Mouse (Mus musculus) liver, embryonic 15.5 days (tissue): ENCODE measurements around the gene Bsn. TPM values are rescaled to one million over a fixed set of nuclear protein-coding genes. Genes with fewer than 3 reads are reported as not detected.

Experiments used
- ATAC-seq: fragments of 200-750 bp; cut with Nextera tagmentation; 2 replicates; pipeline ENCODE4 v1.8.0; 2017; ENCODE audit warnings: moderate number of reproducible peaks, mild to moderate bottlenecking, moderate library complexity; ENCODE audit not compliant: insufficient read depth
- H3K27ac ChIP-seq: fragments of 300-500 bp; sonication (generic); replicated peaks from 2 replicates; pipeline ENCODE4 v1.5.1; 2015; ENCODE audit warnings: mild to moderate bottlenecking, inconsistent platforms
- H3K27me3 ChIP-seq: fragments of 300-500 bp; sonication (generic); 2 replicates; pipeline ENCODE4 v1.6.1; 2015; ENCODE audit warnings: mild to moderate bottlenecking, inconsistent platforms
- H3K36me3 ChIP-seq: fragments of 300-500 bp; sonication (generic); replicated peaks from 2 replicates; pipeline ENCODE4 v1.6.1; 2015; ENCODE audit warnings: moderate library complexity, mild to moderate bottlenecking, inconsistent platforms
- H3K4me1 ChIP-seq: fragments of 300-500 bp; sonication (generic); replicated peaks from 2 replicates; pipeline ENCODE4 v1.6.1; 2015; ENCODE audit warnings: inconsistent platforms
- H3K4me2 ChIP-seq: fragments of 300-500 bp; sonication (generic); 2 replicates; pipeline ENCODE4 v1.6.1; 2015; ENCODE audit warnings: moderate library complexity, mild to moderate bottlenecking, inconsistent platforms
- H3K4me3 ChIP-seq: fragments of 300-500 bp; sonication (generic); replicated peaks from 2 replicates; pipeline ENCODE4 v1.5.1; 2015; ENCODE audit warnings: mild to moderate bottlenecking, inconsistent platforms
- H3K9ac ChIP-seq: fragments of 300-500 bp; sonication (generic); 2 replicates; pipeline ENCODE4 v1.6.1; 2015; ENCODE audit warnings: moderate library complexity, mild to moderate bottlenecking, inconsistent platforms
- H3K9me3 ChIP-seq: fragments of 300-500 bp; sonication (generic); replicated peaks from 2 replicates; pipeline ENCODE4 v1.6.1; 2016; ENCODE audit warnings: inconsistent platforms
- WGBS: fragments of 180-500 bp; shearing (Covaris S2); methylation state at CpG from one replicate; pipeline ENCODE4 v1.1.7; 2015; ENCODE audit warnings: mixed read lengths; ENCODE audit not compliant: insufficient replicate concordance; 5-methylcytosine and 5-hydroxymethylcytosine counted together
- polyA plus RNA-seq: library from polyadenylated mRNA; unstranded; fragments of >200 nt; fragmentation: Nextera tagmentation; extraction: Ambion mirVana; gene quantifications from 2 replicates; pipeline ENCODE4 v1.2.1, GENCODE M21; 2015

Bsn gene
- polyA plus RNA-seq, 1 experiment from 2014 or later = 1.4 TPM

GRCm38 (mm10) chr9:108219766-108220379 lies 29.7 kb upstream of the Bsn start:
- H3K9me3 ChIP-seq = no peaks in the 10 kb centered on the region
- no peak for ATAC-seq
- WGBS = 76% methylated on average over 12 of the region's 12 CpGs
- no peak overlapping the region for H3K4me2 ChIP-seq
- no peaks in the 10 kb centered on the region for H3K27me3 ChIP-seq
- H3K4me1 ChIP-seq = peaks cover 6% of the 10 kb centered on the region; the same call in 1 of the 2 replicates
- no peak overlapping the region for H3K9ac ChIP-seq
- H3K27ac ChIP-seq = no peak overlapping the region
- H3K4me3 ChIP-seq = no peak overlapping the region
- H3K36me3 ChIP-seq = peaks cover 19% of the 10 kb centered on the region; the same call in 1 of the 2 replicates

- H3K9me3 ChIP-seq = no peaks in the 10 kb centered on the region
- WGBS = 76% methylated on average over 11 of the region's 11 CpGs
- no peak overlapping the region for H3K27ac ChIP-seq
- no peak overlapping the region for H3K4me2 ChIP-seq
- H3K9ac ChIP-seq = no peak overlapping the region
- no peak overlapping the region for H3K4me3 ChIP-seq
- H3K36me3 ChIP-seq = peaks cover 19% of the 10 kb centered on the region; the same call in 1 of the 2 replicates
- no peaks in the 10 kb centered on the region for H3K27me3 ChIP-seq
- no peak for ATAC-seq
- H3K4me1 ChIP-seq = peaks cover 4% of the 10 kb centered on the region; the same call in 1 of the 2 replicates
Observed at GRCm38 (mm10) chr9:108217936-108218543, 27.9 kb upstream of the Bsn start.

- no peak for ATAC-seq
- Histone ChIP-seq H3K4me3 (no peak overlapping the region), H3K27ac (no peak overlapping the region), H3K9ac (no peak overlapping the region), H3K27me3 (no peaks in the 10 kb centered on the region), H3K4me2 (no peak overlapping the region), H3K36me3 (peaks cover 19% of the 10 kb centered on the region; the same call in 1 of the 2 replicates), H3K9me3 (no peaks in the 10 kb centered on the region), H3K4me1 (0 out of 2 replicates have a peak, but pooled peaks cover 3% of the 10 kb centered on the region)
- WGBS = 72% methylated on average over 3 of the region's 3 CpGs
Observed at GRCm38 (mm10) chr9:108217406-108217805, 27.2 kb upstream of the Bsn start.

- H3K4me3 ChIP-seq = no peak overlapping the region
- H3K9ac ChIP-seq = no peak overlapping the region
- no peaks in the 10 kb centered on the region for H3K9me3 ChIP-seq
- no peaks in the 10 kb centered on the region for H3K27me3 ChIP-seq
- H3K4me1 ChIP-seq = no peaks in the 10 kb centered on the region
- H3K36me3 ChIP-seq = peaks cover 29% of the 10 kb centered on the region
- H3K27ac ChIP-seq = no peak overlapping the region
- WGBS = 62% methylated on average over 7 of the region's 7 CpGs
- no peak for ATAC-seq
- H3K4me2 ChIP-seq = no peak overlapping the region
Observed at GRCm38 (mm10) chr9:108213105-108213504, 22.9 kb upstream of the Bsn start.

- no peak for ATAC-seq
- WGBS = 63% methylated on average over 2 of the region's 2 CpGs
- no peak overlapping the region for H3K4me3 ChIP-seq
- H3K9me3 ChIP-seq = no peaks in the 10 kb centered on the region
- H3K4me1 ChIP-seq = no peaks in the 10 kb centered on the region
- no peak overlapping the region for H3K27ac ChIP-seq
- no peak overlapping the region for H3K9ac ChIP-seq
- H3K4me2 ChIP-seq = no peak overlapping the region
- peaks cover 30% of the 10 kb centered on the region for H3K36me3 ChIP-seq
- no peaks in the 10 kb centered on the region for H3K27me3 ChIP-seq
Observed at GRCm38 (mm10) chr9:108212426-108212825, 22.2 kb upstream of the Bsn start.

- Histone ChIP-seq H3K9ac (no peak overlapping the region), H3K4me3 (no peak overlapping the region), H3K27me3 (no peaks in the 10 kb centered on the region), H3K4me2 (no peak overlapping the region), H3K36me3 (peaks cover 23% of the 10 kb centered on the region), H3K9me3 (no peaks in the 10 kb centered on the region), H3K4me1 (peaks cover 15% of the 10 kb centered on the region), H3K27ac (no peak overlapping the region)
- 64% methylated on average over 3 of the region's 3 CpGs for WGBS
- ATAC-seq = no peak
Observed at GRCm38 (mm10) chr9:108205571-108205901, 15.4 kb upstream of the Bsn start.

- H3K4me1 ChIP-seq = peaks cover 19% of the 10 kb centered on the region
- H3K4me2 ChIP-seq = no peak overlapping the region
- H3K36me3 ChIP-seq = peaks cover 23% of the 10 kb centered on the region
- no peak overlapping the region for H3K4me3 ChIP-seq
- no peak overlapping the region for H3K27ac ChIP-seq
- no peak overlapping the region for H3K9ac ChIP-seq
- ATAC-seq = no peak
- H3K27me3 ChIP-seq = no peaks in the 10 kb centered on the region
- 69% methylated on average over 8 of the region's 8 CpGs for WGBS
- H3K9me3 ChIP-seq = no peaks in the 10 kb centered on the region
Observed at GRCm38 (mm10) chr9:108204884-108205570, 14.8 kb upstream of the Bsn start.

DNA sequence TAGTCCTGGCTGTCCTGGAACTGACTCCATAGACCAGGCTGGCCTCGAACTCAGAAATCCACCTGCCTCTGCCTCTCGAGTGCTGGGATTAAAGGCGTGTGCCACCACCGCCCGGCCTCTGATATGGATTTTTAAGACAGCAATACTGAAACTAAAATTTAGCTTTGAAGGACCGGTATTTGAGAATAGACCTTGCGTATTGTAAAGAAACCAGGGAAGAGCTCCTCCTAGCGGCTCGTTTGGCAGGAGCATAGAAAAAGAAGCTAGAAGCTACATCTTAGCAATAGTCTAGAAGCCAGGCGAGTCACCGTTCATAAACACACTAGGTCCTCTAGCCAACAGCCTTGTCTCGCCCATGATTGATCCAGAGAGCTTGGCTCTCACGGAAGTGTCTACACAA lies 12.8 kb upstream of the Bsn start:
- no peak for ATAC-seq
- no peaks in the 10 kb centered on the region for H3K27me3 ChIP-seq
- 19% methylated on average over 13 of the region's 13 CpGs for WGBS
- no peak overlapping the region for H3K9ac ChIP-seq
- peaks cover 11% of the 10 kb centered on the region for H3K36me3 ChIP-seq
- H3K27ac ChIP-seq = no peak overlapping the region
- peaks cover 19% of the 10 kb centered on the region for H3K4me1 ChIP-seq
- peak overlapping the region; percentile 17; the same call in 1 of the 2 replicates for H3K4me3 ChIP-seq
- H3K4me2 ChIP-seq = peak overlapping the region; percentile 47
- H3K9me3 ChIP-seq = no peaks in the 10 kb centered on the region

DNA sequence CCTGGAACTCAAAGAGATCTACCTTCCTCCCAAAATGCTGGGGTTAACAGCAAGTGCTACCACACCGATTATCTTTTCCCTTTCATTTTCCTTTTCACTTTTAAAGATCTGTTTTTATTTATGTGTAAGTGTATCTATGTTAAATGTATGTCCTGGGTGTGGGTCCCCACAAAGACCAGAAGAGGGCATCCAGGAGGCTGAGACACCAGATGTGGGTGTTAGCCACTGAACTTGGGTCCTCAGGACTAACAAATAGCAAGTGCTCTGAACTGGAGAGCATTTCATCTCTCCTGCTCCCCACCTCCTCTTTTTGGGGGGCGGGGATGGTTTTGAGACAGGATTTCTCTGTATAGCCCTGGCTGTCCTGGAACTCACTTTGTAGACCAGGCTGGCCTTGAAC lies 12.0 kb upstream of the Bsn start:
- Histone ChIP-seq H3K9me3 (no peaks in the 10 kb centered on the region), H3K4me3 (no peak overlapping the region), H3K9ac (no peak overlapping the region), H3K36me3 (peaks cover 3% of the 10 kb centered on the region), H3K4me1 (peaks cover 23% of the 10 kb centered on the region), H3K27ac (no peak overlapping the region), H3K4me2 (no peak overlapping the region), H3K27me3 (peaks cover 6% of the 10 kb centered on the region)
- WGBS = 91% methylated on average over 2 of the region's 2 CpGs
- ATAC-seq = no peak

DNA sequence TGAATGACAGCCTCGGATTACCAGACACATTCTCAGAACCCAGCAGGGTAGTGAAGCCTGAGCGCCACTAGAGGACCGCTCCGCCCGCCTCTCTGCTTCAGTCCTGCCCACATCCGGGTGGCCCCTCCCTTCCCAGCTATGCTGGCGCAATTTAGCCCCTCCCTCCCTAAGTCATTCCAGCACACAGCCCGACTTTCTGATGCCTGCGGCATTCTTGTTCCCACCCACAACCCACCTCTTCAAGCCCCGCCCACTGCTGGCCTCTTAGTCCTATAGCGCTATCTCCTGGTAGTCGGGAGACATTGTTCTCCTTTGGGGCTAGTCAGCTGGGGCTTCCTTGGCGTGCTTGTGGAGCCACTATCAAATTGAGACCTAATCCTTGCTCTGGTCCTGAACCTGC lies 11.0 kb upstream of the Bsn start:
- Histone ChIP-seq H3K36me3 (no peaks in the 10 kb centered on the region; the same call in 1 of the 2 replicates), H3K9ac (0 out of 2 replicates have a peak overlapping the region, but pooled peaks have one; percentile 23), H3K9me3 (no peaks in the 10 kb centered on the region), H3K4me2 (peak overlapping the region; percentile 52), H3K4me3 (peak overlapping the region; percentile 21), H3K27me3 (peaks cover 12% of the 10 kb centered on the region), H3K4me1 (peaks cover 27% of the 10 kb centered on the region), H3K27ac (no peak overlapping the region)
- under 1% methylated on average over 13 of the region's 13 CpGs for WGBS
- peak; percentile 99 for ATAC-seq

DNA sequence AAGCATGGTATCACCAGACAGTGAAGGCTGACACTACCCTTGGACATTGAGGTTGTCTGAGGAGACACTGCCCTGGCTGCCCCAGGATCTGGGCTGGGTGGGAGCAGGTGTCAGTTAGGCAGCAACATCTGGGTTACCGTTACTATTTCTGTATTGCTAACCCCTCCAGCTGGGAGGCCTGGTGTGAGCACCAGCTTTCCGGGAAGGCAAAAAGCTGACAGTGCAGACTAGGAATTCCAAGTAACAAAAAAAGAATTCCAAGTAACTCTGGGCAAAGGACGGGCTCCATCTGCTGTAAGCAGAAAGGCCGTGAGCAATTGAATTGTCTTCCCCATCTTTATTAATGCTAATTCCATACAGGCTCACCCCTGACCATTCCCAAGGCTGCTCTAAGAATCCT lies 8.4 kb upstream of the Bsn start:
- no peak overlapping the region for H3K27ac ChIP-seq
- no peak overlapping the region for H3K9ac ChIP-seq
- H3K4me1 ChIP-seq = peaks cover 27% of the 10 kb centered on the region
- H3K9me3 ChIP-seq = no peaks in the 10 kb centered on the region
- H3K36me3 ChIP-seq = no peaks in the 10 kb centered on the region
- no peak overlapping the region for H3K4me2 ChIP-seq
- H3K27me3 ChIP-seq = peaks cover 15% of the 10 kb centered on the region
- WGBS = 56% methylated on average over 4 of the region's 4 CpGs
- H3K4me3 ChIP-seq = no peak overlapping the region
- ATAC-seq = no peak
